Mouse (Mus musculus): ENCODE data around the gene Cebpe.

- no peak for TF ChIP-seq POLR2A (IDR thresholded peaks at IDR 0.05; ENCODE audit: extremely low read depth, insufficient read depth, low read length)
- TF ChIP-seq CTCF (IDR thresholded peaks at IDR 0.05; ENCODE audit: low read depth, low read length): no peak
Measured at GRCm38 (mm10) chr14:54753986-54754601, 42.1 kb upstream of the Cebpe start.
